Mouse (Mus musculus) B cell, adult 2 months (primary cell): ENCODE data around the gene Cpsf6.

Source experiments
- DNase-seq, 2 experiments: peaks; one replicate each; pipeline ENCODE4 v3.0.0; 2022

Cpsf6 gene

DNA sequence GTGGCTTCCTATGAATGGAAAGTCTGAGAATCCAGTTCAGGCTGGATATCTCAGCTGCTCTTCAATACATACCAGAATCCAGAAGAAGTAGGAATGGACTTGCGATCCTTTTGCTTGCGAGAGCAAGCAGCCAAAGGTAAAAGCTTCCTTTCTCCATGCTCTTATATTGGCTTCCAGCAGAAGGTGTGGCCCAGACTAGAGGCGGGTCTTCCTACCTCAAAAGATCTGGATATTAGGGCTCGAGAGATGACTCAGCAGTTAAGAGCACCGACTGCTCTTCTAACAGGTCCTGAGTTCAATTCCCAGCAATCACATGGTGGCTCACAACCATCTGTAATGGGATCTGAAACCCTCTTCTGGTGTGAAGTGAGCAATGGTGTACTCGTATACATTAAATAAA lies at the start of gene Cpsf6:
TSS of gene Cpsf6 (minus strand) at position 108 of the 400 bp plus-strand sequence.
- no peak for DNase-seq

DNA sequence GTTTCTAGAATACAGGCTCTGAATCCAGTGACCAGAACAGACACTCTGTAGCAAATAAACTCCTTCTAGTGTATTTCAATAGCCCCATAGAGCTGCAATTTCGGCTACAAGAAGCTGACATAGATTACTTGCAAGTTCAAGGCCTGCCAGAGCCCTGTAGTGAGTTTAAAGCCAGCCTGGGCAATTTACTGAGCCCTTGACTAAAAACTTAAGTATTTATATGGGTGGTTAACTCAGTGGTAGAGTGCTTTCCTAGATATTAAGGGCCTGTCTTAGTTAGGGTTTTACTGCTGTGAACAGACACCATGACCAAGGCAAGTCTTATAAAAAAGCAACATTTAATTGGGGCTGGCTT lies 46.8 kb upstream of the Cpsf6 start:
- no peak for DNase-seq

DNA sequence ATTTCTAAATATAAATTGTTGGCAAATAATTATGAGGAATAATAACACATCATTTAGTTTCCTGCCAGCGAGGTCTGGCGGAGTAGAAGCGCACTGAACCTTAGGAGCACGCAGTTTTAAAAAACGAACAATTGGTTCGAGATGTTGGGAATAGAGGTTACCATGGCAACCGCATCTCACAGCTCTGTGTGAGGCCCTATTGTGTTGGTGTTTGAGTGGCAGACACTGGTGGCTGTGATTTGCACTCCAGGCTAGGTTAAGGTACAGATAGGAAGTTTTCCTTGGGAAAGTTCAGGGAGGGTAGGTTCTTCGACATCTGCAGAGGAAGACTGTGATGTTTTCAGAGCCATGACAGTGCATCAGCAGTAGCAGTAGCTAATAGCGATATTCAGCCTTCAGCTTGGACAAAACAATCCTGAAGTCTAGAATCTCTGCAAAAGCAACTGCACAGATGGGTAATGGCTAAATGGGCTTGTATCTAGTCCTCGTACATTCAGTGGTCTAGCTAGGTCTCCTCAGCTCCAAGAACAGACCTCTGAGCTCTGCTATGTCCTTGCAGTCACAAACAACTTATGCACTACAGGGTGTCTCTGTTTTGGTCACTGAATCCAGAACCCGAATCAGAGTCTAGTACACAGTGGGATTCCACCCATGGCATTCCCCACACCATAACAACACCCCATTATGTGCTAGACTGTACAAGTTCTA lies 46.2 kb upstream of the Cpsf6 start:
- no peak for DNase-seq

DNA sequence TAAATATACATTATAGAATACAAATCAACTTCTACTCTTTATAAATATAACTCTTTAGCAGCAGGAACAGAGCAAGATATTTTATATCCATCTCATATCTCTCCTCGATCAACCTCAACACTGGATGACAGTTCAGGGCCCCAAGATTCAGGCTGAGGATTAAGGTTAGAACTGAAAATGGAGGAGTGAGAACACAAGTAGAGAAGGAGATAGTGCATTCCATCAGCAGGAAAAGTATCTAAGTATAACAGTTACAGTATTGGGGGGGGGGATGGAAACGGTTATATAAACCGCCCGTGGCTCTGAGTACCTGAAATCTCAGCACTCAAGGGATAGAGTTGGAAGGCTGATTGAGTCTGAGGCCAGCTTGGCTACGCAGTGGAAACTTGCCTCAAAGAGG lies 45.2 kb upstream of the Cpsf6 start:
- DNase-seq = no peak

DNA sequence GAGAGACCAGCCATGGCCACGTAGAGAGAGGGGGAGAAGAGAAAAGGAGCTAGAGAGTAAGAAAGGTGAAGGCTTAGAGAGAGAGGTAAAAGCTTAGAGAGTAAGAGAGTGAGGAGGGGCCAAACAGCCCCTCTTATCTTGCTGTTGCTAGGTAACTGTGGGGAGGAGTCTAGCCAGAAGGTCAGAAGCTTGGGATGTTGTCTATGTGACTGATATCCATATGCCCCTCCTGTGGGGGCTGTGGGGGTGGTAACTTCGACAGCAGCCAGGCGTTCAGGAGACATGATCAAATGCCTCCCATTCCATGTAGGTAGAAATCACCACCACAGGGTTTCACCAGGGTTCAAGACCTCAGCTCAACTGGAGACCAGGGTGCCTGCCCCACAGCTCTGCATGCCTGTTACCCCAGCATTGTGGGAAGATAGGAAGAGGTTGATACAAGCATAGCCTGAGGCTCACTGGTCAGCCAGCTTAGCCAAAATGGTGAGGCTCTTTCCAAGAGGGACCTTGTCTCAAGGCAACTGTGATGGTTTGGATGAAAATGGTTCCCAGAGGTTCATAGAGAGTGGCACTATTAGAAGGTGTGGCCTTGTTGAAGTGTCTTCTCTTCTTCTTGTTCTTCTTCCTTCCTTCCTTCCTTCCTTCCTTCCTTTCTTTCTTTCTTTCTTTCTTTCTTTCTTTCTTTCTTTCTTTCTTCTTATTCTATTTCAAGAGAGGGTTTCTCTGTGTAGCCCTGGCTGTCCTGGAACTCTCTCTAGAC lies 44.5 kb upstream of the Cpsf6 start:
- no peak for DNase-seq

- DNase-seq = no peak
Observed at GRCm38 (mm10) chr10:117423025-117424002, 43.5 kb upstream of the Cpsf6 start.

GRCm38 (mm10) chr10:117422174-117422808 lies 42.5 kb upstream of the Cpsf6 start:
- DNase-seq = no peak

GRCm38 (mm10) chr10:117421283-117422107 lies 41.7 kb upstream of the Cpsf6 start:
- no peak for DNase-seq

DNA sequence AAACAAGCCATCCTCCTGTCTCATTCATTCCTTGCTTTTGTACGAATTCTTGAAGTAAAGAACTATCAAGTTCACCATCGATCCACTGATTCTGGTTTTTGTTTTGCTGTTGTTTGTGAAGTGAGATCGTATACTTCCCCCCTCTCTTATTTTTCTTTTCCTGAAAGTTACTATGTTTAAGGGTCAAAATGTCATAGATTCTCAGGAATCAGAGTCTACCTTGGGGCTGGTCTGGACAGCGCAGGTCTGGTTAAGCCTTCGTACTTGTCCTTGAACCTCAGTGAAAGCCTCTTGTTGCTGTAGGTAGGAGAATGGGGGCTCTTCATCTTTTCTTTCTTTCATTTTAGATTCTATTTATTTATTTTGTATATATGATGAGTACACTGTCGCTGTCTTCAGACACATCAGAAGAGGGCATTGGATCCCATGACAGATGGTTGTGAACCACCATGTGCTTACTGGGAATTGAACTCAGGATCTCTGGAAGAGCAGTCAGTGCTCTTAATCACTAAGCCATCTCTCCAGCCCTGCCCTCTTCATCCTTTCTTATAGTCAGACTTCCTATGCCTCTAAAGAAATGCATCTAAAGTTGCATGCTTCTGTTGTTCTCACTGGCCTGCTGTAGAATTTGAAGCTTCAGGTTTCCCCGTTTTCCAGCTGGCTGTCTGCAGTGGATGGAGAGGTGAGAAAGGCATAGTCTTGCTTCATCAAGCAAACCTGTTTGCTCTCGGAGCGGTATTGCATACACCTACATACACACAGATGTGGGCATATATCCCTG lies 40.9 kb upstream of the Cpsf6 start:
- peak; percentile 37 to 41 for DNase-seq

GRCm38 (mm10) chr10:117419577-117420290 lies 39.9 kb upstream of the Cpsf6 start:
- no peak for DNase-seq

DNA sequence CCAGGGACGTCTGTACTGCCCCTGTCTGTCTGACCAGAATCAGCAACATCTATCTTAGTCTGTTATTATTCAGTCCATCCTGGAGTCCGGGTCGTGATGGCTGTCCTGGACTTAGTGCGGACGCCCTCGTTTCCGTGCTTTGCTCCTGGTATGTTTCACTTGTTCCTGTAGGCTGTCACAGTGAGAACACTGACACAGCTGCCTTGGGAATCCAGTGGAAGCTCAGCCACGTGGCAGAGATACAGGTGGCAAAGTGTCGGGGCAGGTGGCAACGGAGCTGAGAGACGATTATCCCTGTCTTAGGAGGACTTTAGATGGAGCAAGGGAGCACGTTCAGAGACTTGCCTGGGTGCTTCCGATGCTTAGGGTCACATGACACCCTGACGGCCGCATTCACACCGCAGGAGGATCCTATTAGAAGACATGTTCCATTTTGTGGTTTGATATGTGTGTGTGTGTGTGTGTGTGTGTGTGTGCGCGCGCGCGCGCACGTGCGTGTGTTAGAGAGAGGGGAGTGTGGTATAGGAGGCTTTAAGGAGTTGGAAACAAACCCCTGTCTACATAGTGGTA lies 38.9 kb upstream of the Cpsf6 start:
- peak; percentile 34 to 42 for DNase-seq

DNA sequence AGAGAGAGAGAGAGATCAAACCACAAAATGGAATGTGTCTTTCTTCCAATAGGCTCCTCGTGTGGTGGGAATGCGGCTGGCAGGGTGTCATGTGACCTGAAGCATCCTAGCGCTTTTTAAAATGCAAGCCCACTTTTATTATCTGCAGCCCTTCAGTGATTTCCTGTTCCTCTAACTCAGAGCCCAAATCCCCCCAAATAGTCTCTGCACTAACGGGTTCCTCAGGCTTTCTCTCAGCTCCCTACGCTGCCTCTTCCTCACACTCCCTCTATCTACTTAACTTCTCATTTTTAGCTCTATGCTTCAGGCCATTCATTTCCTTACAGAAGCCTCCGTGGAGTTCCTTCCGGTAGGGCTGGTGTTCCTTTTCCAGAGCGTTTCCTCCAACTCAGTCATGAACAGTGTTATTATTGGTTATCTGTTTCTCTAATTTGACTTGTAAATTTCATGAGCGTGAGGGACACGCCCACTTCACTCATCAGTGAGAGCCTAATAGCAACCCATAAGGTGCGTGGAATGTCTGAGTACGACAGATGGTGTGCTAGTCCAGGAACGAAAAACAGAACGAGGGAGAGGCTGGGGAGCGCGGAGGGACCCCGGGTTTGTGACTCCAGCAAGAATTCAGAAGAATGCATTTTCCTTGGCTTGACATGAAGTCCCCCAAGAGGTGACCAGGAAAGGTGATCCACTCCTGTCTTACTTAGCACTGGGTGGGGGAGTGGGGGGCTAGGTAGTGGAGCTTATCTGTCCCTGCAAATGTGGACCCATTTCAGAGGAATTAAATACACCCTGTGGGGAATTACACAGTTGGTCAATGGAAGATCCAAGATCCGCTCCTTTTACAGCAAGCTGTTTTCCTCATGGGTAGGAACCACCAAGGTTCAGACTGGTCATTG lies 38.2 kb upstream of the Cpsf6 start:
- peak; percentile 71 to 75 for DNase-seq

DNA sequence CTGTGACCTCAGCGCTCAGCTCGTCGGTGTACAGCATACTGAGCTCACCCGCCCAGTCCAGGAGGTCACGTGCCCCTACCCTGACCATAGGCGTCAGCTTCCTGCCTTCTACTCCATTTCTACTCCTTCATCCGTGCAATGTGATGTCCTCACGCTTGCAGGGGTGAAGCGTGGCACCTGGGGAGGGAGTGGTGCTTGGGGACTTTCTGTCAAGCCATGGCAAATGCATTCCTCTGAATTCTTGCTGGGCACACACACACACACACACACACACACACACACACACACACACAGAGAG lies 37.6 kb upstream of the Cpsf6 start:
- peak; percentile 71 to 74 for DNase-seq

- DNase-seq = no peak
Observed at GRCm38 (mm10) chr10:117416636-117417469, 37.0 kb upstream of the Cpsf6 start.

GRCm38 (mm10) chr10:117416095-117416494 lies 36.3 kb upstream of the Cpsf6 start:
- no peak for DNase-seq

GRCm38 (mm10) chr10:117415364-117416057 lies 35.7 kb upstream of the Cpsf6 start:
- DNase-seq = no peak

- DNase-seq = no peak
Observed at GRCm38 (mm10) chr10:117414726-117415125, 34.9 kb upstream of the Cpsf6 start.
